Comparison of ENCODE assay signal across 7 mouse cellular contexts in genomic region chr4:129406447-129406846, GRCm38 (mm10). TPM values are rescaled to one million over a fixed set of nuclear protein-coding genes. Genes with fewer than 3 reads are reported as not detected.
DNase-seq lines count a peak whose midpoint lies in the region; ATAC-seq and TF ChIP-seq lines count a peak whose summit lies in the region.

No protein-coding gene starts in this region.

- peak; percentile 81 for DNase-seq in heart, embryonic 10.5 days (ENCODE audit: low spot score)
- DNase-seq in kidney, adult 8-10 months: peak; percentile 61 to 65
- DNase-seq in limb, embryonic 14.5 days (ENCODE audit: low spot score): peak; percentile 12
- DNase-seq in midbrain, embryonic 14.5 days: peak; percentile 70

- H3K4me1 ChIP-seq in bone marrow macrophage, adult 2 months (ENCODE audit: control insufficient read depth, insufficient read depth, low read length): peaks cover 2% of the 10 kb centered on the region; the same call in 1 of the 2 replicates
- 0 out of 2 replicates have a peak, but pooled peaks cover 5% of the 10 kb centered on the region for H3K4me1 ChIP-seq in embryonic facial prominence, embryonic 15.5 days
- H3K4me1 ChIP-seq in heart, embryonic 10.5 days: 0 out of 2 replicates have a peak, but pooled peaks cover 3% of the 10 kb centered on the region
- no peaks in the 10 kb centered on the region for H3K4me1 ChIP-seq in limb, embryonic 14.5 days (ENCODE audit: control insufficient read depth, insufficient read depth, low read length)
- H3K4me1 ChIP-seq in midbrain, embryonic 14.5 days (ENCODE audit: control insufficient read depth, insufficient read depth, low read length): 0 out of 2 replicates have a peak, but pooled peaks cover 2% of the 10 kb centered on the region
- H3K4me1 ChIP-seq in small intestine, adult 2 months (ENCODE audit: control insufficient read depth, insufficient read depth, insufficient read length, low read length): peaks cover 2% of the 10 kb centered on the region; the same call in 1 of the 2 replicates

- TF ChIP-seq CTCF in bone marrow macrophage, adult 2 months (IDR thresholded peaks at IDR 0.05; ENCODE audit: low read depth, low read length): no peak
- peak; percentile 37; the same call in 1 of the 2 replicates for TF ChIP-seq CTCF in small intestine, adult 2 months (IDR thresholded peaks at IDR 0.05; ENCODE audit: extremely low read depth, insufficient read length, insufficient replicate concordance, low read depth, low read length)

- H3K4me3 ChIP-seq in bone marrow macrophage, adult 2 months (ENCODE audit: insufficient read depth, low read length): peak overlapping the region; percentile 30
- peak overlapping the region; percentile 42 for H3K4me3 ChIP-seq in embryonic facial prominence, embryonic 15.5 days (replicated peaks)
- H3K4me3 ChIP-seq in heart, embryonic 10.5 days: peak overlapping the region; percentile 62
- peak overlapping the region; percentile 30 for H3K4me3 ChIP-seq in limb, embryonic 14.5 days (replicated peaks; ENCODE audit: low read length)
- H3K4me3 ChIP-seq in midbrain, embryonic 14.5 days (replicated peaks; ENCODE audit: low read depth, low read length): peak overlapping the region; percentile 35
- H3K4me3 ChIP-seq in small intestine, adult 2 months (ENCODE audit: low read depth, low read length): peak overlapping the region; percentile 59

- no peaks in the 10 kb centered on the region for H3K36me3 ChIP-seq in embryonic facial prominence, embryonic 15.5 days
- no peaks in the 10 kb centered on the region for H3K36me3 ChIP-seq in heart, embryonic 10.5 days
- H3K36me3 ChIP-seq in limb, embryonic 14.5 days (ENCODE audit: control insufficient read depth, insufficient read depth, low read length): no peaks in the 10 kb centered on the region
- no peaks in the 10 kb centered on the region for H3K36me3 ChIP-seq in midbrain, embryonic 14.5 days (ENCODE audit: control insufficient read depth, insufficient read depth, low read length)
- no peaks in the 10 kb centered on the region for H3K36me3 ChIP-seq in small intestine, adult 2 months (ENCODE audit: control insufficient read depth, insufficient read depth, low read length)

- H3K4me2 ChIP-seq in embryonic facial prominence, embryonic 15.5 days (replicated peaks): peak overlapping the region; percentile 60
- H3K4me2 ChIP-seq in limb, embryonic 14.5 days (replicated peaks; ENCODE audit: low read depth, low read length, severe bottlenecking): peak overlapping the region; percentile 54
- H3K4me2 ChIP-seq in midbrain, embryonic 14.5 days (ENCODE audit: low read length): peak overlapping the region; percentile 59

- no peaks in the 10 kb centered on the region for H3K27me3 ChIP-seq in embryonic facial prominence, embryonic 15.5 days
- peaks cover 8% of the 10 kb centered on the region; the same call in 1 of the 2 replicates for H3K27me3 ChIP-seq in heart, embryonic 10.5 days (ENCODE audit: insufficient read depth, poor library complexity, severe bottlenecking)
- no peaks in the 10 kb centered on the region for H3K27me3 ChIP-seq in limb, embryonic 14.5 days (ENCODE audit: control insufficient read depth, insufficient read depth, low read length)
- no peaks in the 10 kb centered on the region for H3K27me3 ChIP-seq in midbrain, embryonic 14.5 days (ENCODE audit: control insufficient read depth, insufficient read depth, low read length)
- no peaks in the 10 kb centered on the region for H3K27me3 ChIP-seq in small intestine, adult 2 months (ENCODE audit: control insufficient read depth, insufficient read depth, low read length)

- TF ChIP-seq POLR2A in bone marrow macrophage, adult 2 months (IDR thresholded peaks at IDR 0.05; ENCODE audit: borderline replicate concordance, low read depth, low read length): no peak
- TF ChIP-seq POLR2A in limb, embryonic 14.5 days (IDR thresholded peaks at IDR 0.05; ENCODE audit: borderline replicate concordance, extremely low read depth, insufficient read depth, insufficient read length): no peak
- TF ChIP-seq POLR2A in small intestine, adult 2 months (IDR thresholded peaks at IDR 0.05; ENCODE audit: low read depth, low read length): no peak

- 2% methylated on average over 25 of the region's 25 CpGs for WGBS in embryonic facial prominence, embryonic 15.5 days
- 3% methylated on average over 25 of the region's 25 CpGs for WGBS in heart, embryonic 10.5 days
- 2% methylated on average over 25 of the region's 25 CpGs for WGBS in limb, embryonic 14.5 days
- 2% methylated on average over 25 of the region's 25 CpGs for WGBS in midbrain, embryonic 14.5 days
- 4% methylated on average over 25 of the region's 25 CpGs for WGBS in small intestine, adult 2 months

- peak overlapping the region; percentile 33; the same call in 1 of the 2 replicates for H3K9ac ChIP-seq in embryonic facial prominence, embryonic 15.5 days
- peak overlapping the region; percentile 40; the same call in 1 of the 2 replicates for H3K9ac ChIP-seq in limb, embryonic 14.5 days (ENCODE audit: low read depth, low read length, severe bottlenecking)
- H3K9ac ChIP-seq in midbrain, embryonic 14.5 days (replicated peaks; ENCODE audit: low read length): peak overlapping the region; percentile 52

- no peaks in the 10 kb centered on the region for H3K9me3 ChIP-seq in embryonic facial prominence, embryonic 15.5 days (replicated peaks)
- H3K9me3 ChIP-seq in heart, embryonic 10.5 days: no peaks in the 10 kb centered on the region
- H3K9me3 ChIP-seq in limb, embryonic 14.5 days (ENCODE audit: control insufficient read depth, low read length): no peaks in the 10 kb centered on the region
- no peaks in the 10 kb centered on the region for H3K9me3 ChIP-seq in midbrain, embryonic 14.5 days (ENCODE audit: control insufficient read depth, low read length)

- no peak overlapping the region for H3K27ac ChIP-seq in bone marrow macrophage, adult 2 months (ENCODE audit: insufficient read depth, low read depth, low read length)
- H3K27ac ChIP-seq in embryonic facial prominence, embryonic 15.5 days (replicated peaks): peak overlapping the region; percentile 49; the same call in 1 of the 2 replicates
- peak overlapping the region; percentile 69 for H3K27ac ChIP-seq in heart, embryonic 10.5 days
- H3K27ac ChIP-seq in limb, embryonic 14.5 days (replicated peaks; ENCODE audit: low read depth, low read length): no peak overlapping the region
- 0 out of 2 replicates have a peak overlapping the region, but pooled peaks have one; percentile 8 for H3K27ac ChIP-seq in midbrain, embryonic 14.5 days (replicated peaks; ENCODE audit: low read depth, low read length)
- H3K27ac ChIP-seq in small intestine, adult 2 months (ENCODE audit: insufficient read depth, low read depth, low read length): no peak overlapping the region

- ATAC-seq in embryonic facial prominence, embryonic 15.5 days (ENCODE audit: insufficient number of reproducible peaks, low FRiP score, low TSS enrichment, low read depth): peak; percentile 67
- ATAC-seq in limb, embryonic 14.5 days (ENCODE audit: low FRiP score, low read depth): peak; percentile 50; the same call in 1 of the 2 replicates
- no peak for ATAC-seq in midbrain, embryonic 14.5 days (ENCODE audit: low FRiP score, low TSS enrichment)

RNA-seq across cellular contexts. Expression of gene Zbtb8a, which starts 28.5 kb away (rescaled TPM):
- polyA plus RNA-seq in bone marrow macrophage, adult 2 months (2012; ENCODE audit: insufficient read depth, insufficient read length, missing spikeins): 3.6 and 4.4 TPM in 2 replicates
- polyA plus RNA-seq in embryonic facial prominence, embryonic 15.5 days (2015; fragmentation: Nextera tagmentation; extraction: Ambion mirVana): 12.8 and 14.1 TPM in 2 replicates
- polyA plus RNA-seq in heart, embryonic 10.5 days (2016; fragmentation: Nextera tagmentation; extraction: Ambion mirVana): 7.5 and 9.3 TPM in 2 replicates
- 16.2 and 16.8 TPM in 2 replicates for polyA plus RNA-seq in limb, embryonic 14.5 days (2012; rRNA removed)
- polyA plus RNA-seq in limb, embryonic 14.5 days (2014; fragmentation: Nextera tagmentation; extraction: Ambion mirVana): 5.6 and 7.1 TPM in 2 replicates
- polyA plus RNA-seq in midbrain, embryonic 14.5 days (2014; fragmentation: Nextera tagmentation; extraction: Ambion mirVana): 12.4 and 13.3 TPM in 2 replicates
- polyA plus RNA-seq in small intestine, adult 2 months (2012; rRNA removed): 2.3 and 5.0 TPM in 2 replicates

RNA-seq across cellular contexts. Expression of gene Zbtb8b, which starts 34.2 kb away (rescaled TPM):
- polyA plus RNA-seq in bone marrow macrophage, adult 2 months (2012; ENCODE audit: insufficient read depth, insufficient read length, missing spikeins): not detected in 2 replicates
- 1.2 and 1.3 TPM in 2 replicates for polyA plus RNA-seq in embryonic facial prominence, embryonic 15.5 days (2015; fragmentation: Nextera tagmentation; extraction: Ambion mirVana)
- polyA plus RNA-seq in heart, embryonic 10.5 days (2016; fragmentation: Nextera tagmentation; extraction: Ambion mirVana): 3.4 and 3.9 TPM in 2 replicates
- polyA plus RNA-seq in limb, embryonic 14.5 days (2012; rRNA removed): 0.87 and 1.0 TPM in 2 replicates
- 1.3 and 2.0 TPM in 2 replicates for polyA plus RNA-seq in limb, embryonic 14.5 days (2014; fragmentation: Nextera tagmentation; extraction: Ambion mirVana)
- 15.9 and 17.6 TPM in 2 replicates for polyA plus RNA-seq in midbrain, embryonic 14.5 days (2014; fragmentation: Nextera tagmentation; extraction: Ambion mirVana)
- polyA plus RNA-seq in small intestine, adult 2 months (2012; rRNA removed): 0.05 TPM in 1 of 2 replicates, not detected in the other

RNA-seq across cellular contexts. Expression of gene Bsdc1, which starts 54.9 kb away (rescaled TPM):
- 37.3 and 42.3 TPM in 2 replicates for polyA plus RNA-seq in bone marrow macrophage, adult 2 months (2012; ENCODE audit: insufficient read depth, insufficient read length, missing spikeins)
- polyA plus RNA-seq in embryonic facial prominence, embryonic 15.5 days (2015; fragmentation: Nextera tagmentation; extraction: Ambion mirVana): 31.2 and 32.4 TPM in 2 replicates
- polyA plus RNA-seq in heart, embryonic 10.5 days (2016; fragmentation: Nextera tagmentation; extraction: Ambion mirVana): 22.4 and 22.9 TPM in 2 replicates
- 24.6 and 28.9 TPM in 2 replicates for polyA plus RNA-seq in limb, embryonic 14.5 days (2012; rRNA removed)
- polyA plus RNA-seq in limb, embryonic 14.5 days (2014; fragmentation: Nextera tagmentation; extraction: Ambion mirVana): 27.6 and 29.9 TPM in 2 replicates
- 31.4 and 35.7 TPM in 2 replicates for polyA plus RNA-seq in midbrain, embryonic 14.5 days (2014; fragmentation: Nextera tagmentation; extraction: Ambion mirVana)
- 13.9 and 24.5 TPM in 2 replicates for polyA plus RNA-seq in small intestine, adult 2 months (2012; rRNA removed)

Comparison
In these comparisons a context has a peak if more than half of its experiments do, and no peak if none do; other contexts are left out.
1. H3K27ac ChIP-seq: peak in embryonic facial prominence, embryonic 15.5 days (single experiment), heart, embryonic 10.5 days (single experiment) and midbrain, embryonic 14.5 days (single experiment); none in bone marrow macrophage, adult 2 months (single experiment), limb, embryonic 14.5 days (single experiment) and small intestine, adult 2 months (single experiment).
2. DNase-seq: peak in every context shown above with its lines; median percentile 81 in heart, embryonic 10.5 days; 70 in midbrain, embryonic 14.5 days; 63 in kidney, adult 8-10 months; 12 in limb, embryonic 14.5 days.
3. Peak in every context shown above with its lines, with median percentiles within 50 percentile points of each other: H3K4me3 ChIP-seq, H3K4me2 ChIP-seq and H3K9ac ChIP-seq.